Mouse (Mus musculus): ENCODE data around the gene Rab43.

DNA sequence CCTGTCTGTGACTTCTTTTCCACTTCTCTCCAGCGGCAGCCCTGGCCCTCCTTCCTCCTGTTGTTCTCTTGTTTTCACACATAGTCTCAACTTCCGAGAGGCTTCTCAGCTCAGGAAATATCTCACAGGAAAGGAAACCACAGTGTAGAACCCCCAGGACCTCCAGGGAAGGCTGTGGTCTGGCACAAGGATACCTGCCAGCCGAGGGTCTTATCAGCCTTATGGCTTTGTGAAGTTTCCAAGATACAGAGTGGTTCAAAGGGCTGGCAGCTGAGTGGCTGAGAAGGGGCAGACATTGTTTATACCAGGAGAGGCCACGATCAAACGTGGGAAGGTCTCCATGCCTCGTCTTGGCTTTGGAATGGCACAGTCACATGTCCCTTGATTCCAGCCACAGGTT, 72.1 kb downstream of the Rab43 start:
- TF ChIP-seq RCOR1 (IDR thresholded peaks at IDR 0.05; ENCODE audit: low read depth, low read length) (peak; percentile 42), UBTF (IDR thresholded peaks at IDR 0.05; ENCODE audit: borderline replicate concordance, insufficient read depth, low read depth, low read length) (no peak), TCF12 (IDR thresholded peaks at IDR 0.05; ENCODE audit: low read depth, low read length) (peak; percentile 70), CTCF (IDR thresholded peaks at IDR 0.05 in 2 of 3, conservative IDR thresholded peaks at IDR 0.05 in 1 of 3; ENCODE audit: control insufficient read depth in 1 of 3, insufficient read depth in 1 of 3, low read depth in 2 of 3, low read length in 3 of 3, poor library complexity in 1 of 3, severe bottlenecking in 1 of 3) (no peak)

Measured in MEL (cell line).